Mouse (Mus musculus): ENCODE results near the gene Brat1. TPM values are rescaled to one million over a fixed set of nuclear protein-coding genes. Genes with fewer than 3 reads are reported as not detected.

Gene Brat1
- polyA plus RNA-seq, 1 experiment: 14.5 TPM

GRCm38 (mm10) chr5:140743706-140744131 is 38.9 kb downstream of the Brat1 start:
- no peak for DNase-seq (ENCODE audit: low spot score)

- DNase-seq (ENCODE audit: low spot score): no peak
These were observed 43.6 kb downstream of the Brat1 start for GRCm38 (mm10) chr5:140748425-140748824.

GRCm38 (mm10) chr5:140749062-140749875 is 44.5 kb downstream of the Brat1 start:
- DNase-seq (ENCODE audit: low spot score): peak; percentile 54

DNA sequence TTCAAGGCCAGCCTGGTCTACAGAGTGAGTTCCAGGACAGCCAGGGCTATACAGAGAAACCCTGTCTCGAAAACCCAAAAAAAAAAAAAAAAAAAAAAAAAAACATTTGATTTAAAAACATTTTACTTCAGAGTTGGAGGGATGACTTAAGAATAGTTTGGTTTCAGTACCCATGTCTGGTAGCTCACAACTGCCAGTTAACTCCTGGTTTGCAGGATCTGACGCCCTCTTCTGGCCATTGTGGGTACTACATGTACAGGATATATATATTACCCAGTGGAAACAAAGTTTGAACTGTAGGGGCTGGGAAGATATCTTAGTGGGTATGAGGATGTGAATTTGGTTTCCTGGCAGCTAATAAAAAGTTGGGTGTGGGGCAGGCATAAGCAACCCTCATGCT is 46.1 kb downstream of the Brat1 start:
- DNase-seq (ENCODE audit: low spot score): no peak

DNA sequence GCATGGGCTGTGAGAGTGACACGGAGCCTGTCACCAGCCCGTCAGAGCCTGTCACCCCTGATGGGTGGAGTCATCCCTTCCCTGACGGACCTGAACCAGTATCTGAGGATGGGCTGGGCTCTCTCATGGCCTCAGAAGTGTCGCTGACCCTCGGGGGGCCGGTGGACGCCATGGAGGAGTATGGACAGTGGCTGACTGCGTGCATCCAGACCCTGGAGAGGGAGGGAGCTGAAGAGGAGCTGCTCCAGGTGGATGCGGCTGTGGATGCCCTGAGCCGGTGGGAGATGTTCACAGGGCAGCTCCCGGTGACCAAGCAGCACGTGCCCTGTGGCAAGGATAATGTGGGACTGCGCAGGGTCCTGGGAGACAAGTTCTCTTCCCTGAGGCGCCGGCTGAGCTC is 47.2 kb downstream of the Brat1 start:
- no peak for DNase-seq (ENCODE audit: low spot score)

- no peak for DNase-seq (ENCODE audit: low spot score)
These were observed 47.8 kb downstream of the Brat1 start for GRCm38 (mm10) chr5:140752639-140753038.

GRCm38 (mm10) chr5:140753223-140753622 is 48.4 kb downstream of the Brat1 start:
- DNase-seq (ENCODE audit: low spot score): no peak

DNA sequence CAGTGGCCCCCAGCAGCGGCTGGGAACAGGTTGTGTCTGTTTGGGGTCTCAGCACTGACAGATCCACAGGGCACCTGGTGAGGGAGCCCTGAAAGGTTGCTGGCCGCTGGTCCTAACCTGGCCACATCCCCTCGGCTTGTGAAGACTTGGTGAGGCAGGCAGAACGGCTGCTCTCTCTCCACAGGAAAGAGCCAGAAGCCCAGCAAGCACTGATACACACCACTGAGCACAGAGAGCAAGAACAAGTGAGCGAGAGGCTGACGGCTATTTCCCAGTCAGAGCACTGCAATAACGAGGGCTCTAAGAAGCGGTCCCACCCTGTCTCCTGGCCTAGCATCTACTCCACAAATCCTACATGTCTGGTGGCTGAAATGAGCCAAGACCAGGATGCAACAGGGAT is 54.1 kb downstream of the Brat1 start:
- DNase-seq (ENCODE audit: low spot score): no peak

DNA sequence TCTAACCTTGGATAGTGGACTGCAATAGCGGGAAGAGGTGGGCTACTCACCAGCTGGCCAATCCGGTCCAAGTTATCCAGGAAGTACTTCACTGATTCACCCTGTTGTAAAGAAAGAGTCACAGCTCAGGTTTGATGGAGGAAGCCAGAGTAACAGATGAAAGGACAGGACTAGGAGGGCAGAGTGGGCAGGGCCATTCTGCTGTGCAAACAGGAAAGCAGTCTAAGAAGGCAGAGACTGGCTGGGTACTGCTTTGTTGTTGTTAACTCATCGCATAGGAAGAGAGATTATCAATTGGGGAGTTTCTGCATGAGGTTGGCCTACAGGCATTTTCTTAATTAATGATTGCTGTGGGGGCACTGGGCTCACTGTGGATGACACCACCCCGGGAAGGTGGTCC is 57.7 kb downstream of the Brat1 start:
- DNase-seq (ENCODE audit: low spot score): no peak

- no peak for DNase-seq (ENCODE audit: low spot score)
These were observed 60.3 kb downstream of the Brat1 start for GRCm38 (mm10) chr5:140764921-140765613.

- DNase-seq (ENCODE audit: low spot score): no peak
These were observed 61.8 kb downstream of the Brat1 start for GRCm38 (mm10) chr5:140766566-140766965.

GRCm38 (mm10) chr5:140767704-140768141 is 62.9 kb downstream of the Brat1 start:
- DNase-seq (ENCODE audit: low spot score): no peak

DNA sequence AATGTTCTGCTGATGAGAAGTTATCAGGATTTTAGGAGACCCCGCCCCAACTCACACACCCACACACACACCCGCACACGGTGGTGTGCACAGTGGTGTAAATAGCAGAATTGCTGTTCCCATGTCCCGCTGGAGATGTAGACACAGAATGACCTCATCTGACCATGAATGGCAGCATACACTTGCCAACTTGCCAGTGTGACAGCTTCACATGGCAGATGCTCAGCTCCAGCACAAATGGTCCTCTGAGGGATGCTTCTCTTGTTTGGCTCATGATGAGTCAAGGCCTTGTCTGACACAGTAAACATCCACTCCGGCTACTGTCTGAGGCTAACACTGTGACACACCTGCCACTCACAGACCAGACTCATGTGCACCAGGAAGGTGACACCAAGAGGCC is 63.5 kb downstream of the Brat1 start:
- DNase-seq (ENCODE audit: low spot score): no peak

Other genes starting within 250 kb of the Brat1 start
- gene Chst12, start 199.5 kb upstream of the Brat1 start, polyA plus RNA-seq (2012; rRNA removed): 54.6 and 76.8 TPM in 2 replicates
- gene Grifin, start 139.9 kb upstream of the Brat1 start, polyA plus RNA-seq (2012; rRNA removed): not detected in 2 replicates
- 20.6 and 23.6 TPM in 2 replicates for gene Lfng, start 97.7 kb upstream of the Brat1 start, polyA plus RNA-seq (2012; rRNA removed)
- 11.7 and 24.4 TPM in 2 replicates for gene Ttyh3, start 56.0 kb upstream of the Brat1 start, polyA plus RNA-seq (2012; rRNA removed)
- 21.0 and 24.3 TPM in 2 replicates for gene Iqce, start 2.6 kb upstream of the Brat1 start, polyA plus RNA-seq (2012; rRNA removed)
- gene Amz1, start 19.1 kb downstream of the Brat1 start, polyA plus RNA-seq (2012; rRNA removed): 1.2 TPM in 2 replicates
- gene Gna12, start 125.4 kb downstream of the Brat1 start, polyA plus RNA-seq (2012; rRNA removed): 46.5 and 67.5 TPM in 2 replicates